Mouse (Mus musculus) lung, postnatal 0 days (tissue): ENCODE results near the gene Gm13199. TPM values are rescaled to one million over a fixed set of nuclear protein-coding genes. Genes with fewer than 3 reads are reported as not detected.
A peak's percentile ranks its signal among the peaks of the same experiment; 100 is the strongest.

Source experiments
- ATAC-seq: fragments of 200-750 bp; cut with Nextera tagmentation; 2 replicates; pipeline ENCODE4 v1.8.0; 2017; ENCODE audit warnings: moderate library complexity
- DNase-seq: peaks from one replicate; pipeline ENCODE4 v3.0.0-alpha.2; 2016; ENCODE audit warnings: low spot score
- H3K27ac ChIP-seq: fragments of 300-500 bp; sonication (generic); 2 replicates; pipeline ENCODE4 v1.5.1; 2014; ENCODE audit warnings: antibody characterized with exemption, mild to moderate bottlenecking, low read length, mixed read lengths
- H3K27me3 ChIP-seq: fragments of 300-500 bp; sonication (generic); replicated peaks from 2 replicates; pipeline ENCODE4 v1.6.1; 2014; ENCODE audit warnings: low read length, mixed read lengths; ENCODE audit not compliant: insufficient read depth
- H3K36me3 ChIP-seq: fragments of 300-500 bp; sonication (generic); 2 replicates; pipeline ENCODE4 v1.6.1; 2014; ENCODE audit warnings: low read length, mixed read lengths; ENCODE audit not compliant: insufficient read depth
- H3K4me1 ChIP-seq: fragments of 300-500 bp; sonication (generic); 2 replicates; pipeline ENCODE4 v1.6.1; 2014; ENCODE audit warnings: antibody characterized with exemption, low read depth, low read length, mixed read lengths; ENCODE audit not compliant: insufficient read depth
- H3K4me2 ChIP-seq: fragments of 300-500 bp; sonication (generic); replicated peaks from 2 replicates; pipeline ENCODE4 v1.6.1; 2014; ENCODE audit warnings: low read depth, mild to moderate bottlenecking, low read length, moderate library complexity, mixed read lengths
- H3K4me3 ChIP-seq: fragments of 300-500 bp; sonication (generic); 2 replicates; pipeline ENCODE4 v1.5.1; 2014; ENCODE audit warnings: low read depth, low read length
- H3K9ac ChIP-seq: fragments of 300-500 bp; sonication (generic); replicated peaks from 2 replicates; pipeline ENCODE4 v1.6.1; 2014; ENCODE audit warnings: low read depth, mild to moderate bottlenecking
- H3K9me3 ChIP-seq: fragments of 300-500 bp; sonication (generic); 2 replicates; pipeline ENCODE4 v1.6.1; 2016; ENCODE audit warnings: low read length, mixed read lengths
- CTCF ChIP-seq: IDR thresholded peaks from 2 replicates; pipeline ENCODE4 v1.5.1; 2016; ENCODE audit warnings: antibody characterized with exemption, mild to moderate bottlenecking
- EP300 ChIP-seq: IDR thresholded peaks from 2 replicates; pipeline ENCODE4 v1.6.1; 2016; ENCODE audit warnings: antibody characterized with exemption, mild to moderate bottlenecking, control low read depth
- WGBS: fragments of 180-500 bp; shearing (Covaris S2); extraction: QIAGEN DNeasy Blood & Tissue Kit; methylation state at CpG from one replicate; pipeline ENCODE4 v1.1.7; 2014; 5-methylcytosine and 5-hydroxymethylcytosine counted together
- polyA plus RNA-seq: library from polyadenylated mRNA; unstranded; fragments of >200 nt; fragmentation: Nextera tagmentation; extraction: Ambion mirVana; gene quantifications from 2 replicates; pipeline ENCODE4 v1.2.1, GENCODE M21; 2015

Gene Gm13199
- polyA plus RNA-seq, 1 experiment from 2014 or later: 0.33 TPM

DNA sequence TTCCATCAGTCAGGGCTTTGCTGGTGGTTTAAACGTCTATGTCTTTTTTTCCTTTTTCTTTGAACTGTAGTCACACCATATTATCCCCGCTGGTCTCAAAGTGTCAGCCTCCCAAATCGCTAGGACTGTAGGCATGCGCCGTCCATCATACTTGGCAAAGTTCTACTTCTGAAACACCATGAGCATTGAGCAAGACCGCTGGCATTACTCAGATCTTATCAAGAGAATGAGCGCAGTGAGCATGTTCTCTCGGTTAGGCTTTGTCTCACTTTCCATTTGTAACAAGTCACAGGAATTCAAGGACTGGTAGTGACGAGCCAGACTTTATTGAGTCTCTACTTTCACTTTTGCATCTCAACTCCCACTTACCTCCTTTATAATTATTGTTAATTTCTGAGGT lies 11.6 kb downstream of the Gm13199 start:
- 73% methylated on average over 9 of the region's 9 CpGs for WGBS
- H3K9ac ChIP-seq: no peak overlapping the region
- H3K36me3 ChIP-seq: no peaks in the 10 kb centered on the region
- peaks cover 2% of the 10 kb centered on the region; the same call in 1 of the 2 replicates for H3K4me1 ChIP-seq
- ATAC-seq (0 out of 2 replicates have a peak, but pooled peaks have one; percentile 28), DNase-seq (peak; percentile 25)
- H3K4me3 ChIP-seq: no peak overlapping the region
- H3K27ac ChIP-seq: no peak overlapping the region
- no peaks in the 10 kb centered on the region for H3K27me3 ChIP-seq
- TF ChIP-seq CTCF (no peak), EP300 (no peak)
- no peaks in the 10 kb centered on the region for H3K9me3 ChIP-seq
- H3K4me2 ChIP-seq: no peak overlapping the region

DNA sequence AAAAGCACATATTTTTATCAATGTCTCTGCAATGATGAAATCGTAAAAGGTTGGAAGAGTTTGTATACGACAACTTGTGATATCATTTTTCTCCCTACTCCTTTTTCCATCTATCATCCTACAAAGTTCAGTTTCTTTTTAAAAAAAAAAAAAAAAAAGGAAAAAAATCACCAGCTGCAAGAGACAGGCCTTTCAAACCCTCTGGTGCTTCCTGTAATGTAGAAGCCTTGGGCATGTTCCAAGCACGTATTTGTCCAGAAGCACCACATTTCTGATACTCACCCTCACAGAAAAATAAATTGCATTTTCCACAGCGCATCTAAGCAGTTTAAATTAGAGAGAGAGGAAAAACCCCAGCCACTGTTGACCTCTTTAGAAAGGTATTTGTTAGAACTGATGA lies 16.9 kb downstream of the Gm13199 start:
- Histone ChIP-seq H3K9ac (peak overlapping the region; percentile 77), H3K27ac (peak overlapping the region; percentile 89; the same call in 1 of the 2 replicates), H3K4me2 (peak overlapping the region; percentile 68), H3K36me3 (peaks cover 5% of the 10 kb centered on the region; the same call in 1 of the 2 replicates), H3K27me3 (no peaks in the 10 kb centered on the region), H3K4me3 (peak overlapping the region; percentile 82), H3K9me3 (no peaks in the 10 kb centered on the region), H3K4me1 (peaks cover 2% of the 10 kb centered on the region; the same call in 1 of the 2 replicates)
- TF ChIP-seq EP300 (no peak), CTCF (no peak)
- WGBS: 11% methylated on average over 4 of the region's 4 CpGs
- DNase-seq (no peak), ATAC-seq (no peak)

- Histone ChIP-seq H3K4me3 (peak within 1 kb of the TSS; percentile 82), H3K4me2 (peak within 1 kb of the TSS; percentile 68), H3K9me3 (no peaks in the 10 kb centered on the region), H3K27ac (peak within 1 kb of the TSS; percentile 89), H3K27me3 (no peaks in the 10 kb centered on the region), H3K4me1 (peaks cover 2% of the 10 kb centered on the region; the same call in 1 of the 2 replicates), H3K9ac (peak within 1 kb of the TSS; percentile 77), H3K36me3 (peaks cover 13% of the 10 kb centered on the region; the same call in 1 of the 2 replicates)
- TF ChIP-seq EP300: peak; percentile 80
- TF ChIP-seq CTCF: peak; percentile 93
- peak; percentile 98 for ATAC-seq
- peak; percentile 98 for DNase-seq
- WGBS: 1% methylated on average over 52 of the region's 53 CpGs
These were observed 17.7 kb downstream of the Gm13199 start, which contains the start of the genes Nudt5 and Cdc123 for GRCm38 (mm10) chr2:5844873-5845631. Gene Nudt5, plus strand, starts transcription at chr2:5845019. Gene Cdc123, minus strand, starts transcription at chr2:5845164.

- H3K4me1 ChIP-seq: peaks cover 2% of the 10 kb centered on the region; the same call in 1 of the 2 replicates
- H3K9ac ChIP-seq: peak overlapping the region; percentile 77
- peaks cover 19% of the 10 kb centered on the region for H3K36me3 ChIP-seq
- TF ChIP-seq EP300 (no peak), CTCF (no peak)
- H3K27ac ChIP-seq: peak overlapping the region; percentile 89
- no peaks in the 10 kb centered on the region for H3K27me3 ChIP-seq
- peak overlapping the region; percentile 66 for H3K4me2 ChIP-seq
- ATAC-seq (peak; percentile 17), DNase-seq (no peak)
- 2% methylated on average over 23 of the region's 23 CpGs for WGBS
- peak overlapping the region; percentile 82 for H3K4me3 ChIP-seq
- no peaks in the 10 kb centered on the region for H3K9me3 ChIP-seq
These were observed 18.4 kb downstream of the Gm13199 start for GRCm38 (mm10) chr2:5844181-5844872.

GRCm38 (mm10) chr2:5840815-5841214 lies 21.9 kb downstream of the Gm13199 start:
- no peak for DNase-seq
- Histone ChIP-seq H3K4me2 (no peak overlapping the region), H3K27ac (no peak overlapping the region), H3K36me3 (peaks cover 19% of the 10 kb centered on the region), H3K4me3 (no peak overlapping the region), H3K9ac (no peak overlapping the region), H3K9me3 (no peaks in the 10 kb centered on the region), H3K27me3 (no peaks in the 10 kb centered on the region), H3K4me1 (no peaks in the 10 kb centered on the region)
- TF ChIP-seq EP300: no peak
- TF ChIP-seq CTCF: no peak
- no peak for ATAC-seq
- WGBS: 96% methylated on average over 11 of the region's 11 CpGs

DNA sequence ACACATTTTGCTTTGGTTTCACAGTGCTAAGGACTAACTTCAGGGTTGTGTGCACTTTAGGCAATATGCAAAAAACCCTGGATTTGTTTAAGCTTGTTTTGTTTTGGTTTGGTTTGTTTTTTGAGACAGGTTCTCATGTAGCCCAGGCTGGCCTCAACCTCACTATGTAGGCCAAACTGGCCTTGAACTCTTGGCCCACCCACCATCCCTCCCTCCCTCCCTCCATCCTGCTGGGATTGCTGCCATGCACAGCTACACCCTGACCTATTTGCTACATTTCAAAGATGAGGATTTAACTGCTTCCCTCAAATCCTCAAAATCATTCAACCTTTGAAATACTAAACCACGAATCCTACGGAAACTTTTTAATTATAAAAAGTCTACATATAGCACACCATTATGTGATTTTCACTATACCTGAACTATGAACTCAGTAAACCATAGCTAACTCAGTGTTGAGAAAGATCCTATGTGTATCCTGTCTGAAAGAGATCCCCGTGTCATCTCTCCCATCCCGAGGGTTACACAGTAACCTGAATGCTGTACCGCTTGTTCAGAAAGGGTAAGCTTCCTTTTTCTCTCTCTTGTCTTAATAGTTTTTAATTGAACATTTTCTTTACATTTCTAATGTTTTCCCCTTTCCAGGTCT lies 37.3 kb downstream of the Gm13199 start:
- Histone ChIP-seq H3K27ac (no peak overlapping the region), H3K4me2 (no peak overlapping the region), H3K36me3 (peaks cover 23% of the 10 kb centered on the region), H3K4me1 (no peaks in the 10 kb centered on the region), H3K27me3 (no peaks in the 10 kb centered on the region), H3K4me3 (no peak overlapping the region), H3K9ac (no peak overlapping the region), H3K9me3 (no peaks in the 10 kb centered on the region)
- 92% methylated on average over 5 of the region's 5 CpGs for WGBS
- TF ChIP-seq EP300: no peak
- no peak for ATAC-seq
- no peak for DNase-seq
